Mouse (Mus musculus) thymus, postnatal 36 days (tissue): ENCODE measurements around the gene Unc5a.

ENCODE experiments used
- DNase-seq, 2 experiments: peaks; one replicate each; pipeline ENCODE4 v3.0.0; 2022; ENCODE audit warnings: mixed read lengths in 2 of 2

The Unc5a gene

GRCm38 (mm10) chr13:55005691-55006414 is 56.6 kb downstream of the Unc5a start:
- no peak for DNase-seq

DNA sequence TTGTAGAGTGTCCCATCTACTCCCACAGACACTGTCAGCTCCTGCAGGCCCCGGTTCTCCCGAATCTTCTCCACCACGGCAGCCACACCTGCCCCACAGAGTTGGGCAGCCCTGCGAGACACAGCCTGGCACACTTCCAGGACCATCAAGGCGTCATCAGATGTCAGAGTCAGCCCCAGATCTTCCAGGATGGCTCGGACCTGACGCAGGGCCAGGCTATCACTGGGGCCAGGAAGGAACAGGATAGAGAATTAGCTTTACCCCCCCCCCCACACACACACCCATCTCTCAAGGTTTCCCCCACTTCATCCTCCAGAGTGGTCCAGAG is 57.2 kb downstream of the Unc5a start:
- no peak for DNase-seq

GRCm38 (mm10) chr13:55008589-55008988 is 59.4 kb downstream of the Unc5a start:
- DNase-seq, result no peak

GRCm38 (mm10) chr13:55011103-55011502 is 61.9 kb downstream of the Unc5a start:
- no peak for DNase-seq

DNA sequence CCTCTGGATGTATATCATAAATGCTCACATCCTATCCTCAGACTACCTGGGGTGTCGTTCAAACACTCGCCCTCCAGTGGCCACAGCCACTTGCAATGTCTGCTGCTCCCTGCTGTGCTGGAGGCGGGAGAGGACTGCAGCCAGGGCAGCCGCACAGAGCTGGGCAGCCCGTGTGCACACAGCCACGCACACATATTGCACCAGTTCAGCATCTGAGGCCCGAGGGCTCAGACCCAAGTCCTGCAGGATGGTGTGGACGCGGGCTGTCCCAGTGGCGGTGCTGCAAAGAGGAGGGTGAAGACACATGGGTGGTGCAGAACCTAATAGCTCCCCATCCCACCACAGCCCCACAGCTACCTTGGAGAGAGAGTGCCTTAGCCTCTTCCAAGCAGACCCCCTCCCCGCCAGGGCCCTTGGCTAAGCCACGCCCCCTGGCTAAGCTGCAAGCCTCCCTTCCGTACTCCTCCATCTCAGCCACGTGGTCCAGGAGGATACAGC is 62.8 kb downstream of the Unc5a start:
- no peak for DNase-seq

DNA sequence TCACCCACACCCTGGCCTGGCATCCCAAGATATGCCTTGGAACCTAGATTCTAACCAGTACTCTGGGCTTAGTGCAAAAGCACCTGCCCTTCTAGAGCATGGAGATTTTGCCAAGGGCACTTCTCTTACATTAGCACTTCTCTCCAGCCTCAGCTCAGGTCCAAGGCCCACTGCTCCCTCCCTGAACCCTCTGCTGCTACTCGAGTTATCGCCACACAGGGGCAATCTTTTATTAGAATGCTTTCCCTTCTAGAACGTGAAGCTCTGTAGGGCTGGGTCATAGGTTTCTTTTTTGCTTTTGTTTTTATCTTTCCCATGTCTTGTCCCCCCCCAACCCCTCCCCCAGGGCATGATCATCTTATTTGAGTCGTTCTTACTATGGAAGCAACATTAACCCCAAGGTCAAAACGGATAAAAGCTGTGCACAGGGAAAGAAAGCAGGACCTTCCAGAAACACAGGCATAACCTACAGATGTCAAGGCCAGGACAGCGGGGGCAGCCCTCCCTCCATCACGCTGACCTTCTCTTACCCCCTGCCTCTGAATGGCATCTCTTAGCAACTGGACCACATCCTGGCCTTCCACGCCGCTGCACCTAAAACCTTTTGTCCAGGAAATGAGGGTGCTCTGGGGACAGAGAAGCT is 64.6 kb downstream of the Unc5a start:
- no peak for DNase-seq

- no peak for DNase-seq
Observed at GRCm38 (mm10) chr13:55014451-55014850, 65.2 kb downstream of the Unc5a start.

- no peak for DNase-seq
Observed at GRCm38 (mm10) chr13:55017154-55017897, 68.1 kb downstream of the Unc5a start.

DNA sequence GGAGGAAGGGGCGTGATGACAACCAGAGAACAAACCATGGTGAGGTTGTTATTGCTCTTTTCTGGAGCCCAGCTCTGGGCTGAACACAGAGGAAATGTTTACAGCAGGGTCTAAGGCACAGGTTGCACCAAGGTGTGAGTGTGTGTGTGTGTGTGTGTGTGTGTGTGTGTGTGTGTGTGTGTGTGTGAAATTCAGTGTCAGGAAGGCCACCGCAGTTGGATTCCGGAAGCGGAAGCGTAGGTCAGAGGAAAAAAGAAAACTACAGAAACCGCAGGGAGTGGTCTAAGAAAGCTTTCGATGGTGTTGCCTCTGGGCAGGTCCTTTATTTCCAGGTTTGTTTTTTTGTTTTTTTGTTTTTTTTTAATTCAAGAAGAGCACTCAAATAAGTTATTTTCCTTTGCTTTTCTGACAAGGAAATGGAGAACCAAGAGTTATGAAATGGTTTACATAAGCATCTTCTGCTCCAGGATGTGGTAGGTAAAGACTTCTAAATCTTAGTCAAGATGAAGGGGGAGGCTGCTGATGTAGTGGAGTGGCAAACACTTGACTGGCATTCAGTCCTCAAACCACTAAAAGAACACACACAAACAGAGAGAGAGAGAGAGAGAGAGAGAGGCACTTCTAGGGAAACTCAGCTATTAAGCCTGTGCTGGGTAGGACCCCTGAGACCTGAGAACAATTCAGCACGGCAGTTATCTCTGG is 68.8 kb downstream of the Unc5a start:
- DNase-seq, result no peak

- DNase-seq, result no peak
Observed at GRCm38 (mm10) chr13:55018700-55019099, 69.5 kb downstream of the Unc5a start.

GRCm38 (mm10) chr13:55019181-55019580 is 70.0 kb downstream of the Unc5a start:
- DNase-seq, result no peak

GRCm38 (mm10) chr13:55020051-55020450 is 70.8 kb downstream of the Unc5a start:
- no peak for DNase-seq

DNA sequence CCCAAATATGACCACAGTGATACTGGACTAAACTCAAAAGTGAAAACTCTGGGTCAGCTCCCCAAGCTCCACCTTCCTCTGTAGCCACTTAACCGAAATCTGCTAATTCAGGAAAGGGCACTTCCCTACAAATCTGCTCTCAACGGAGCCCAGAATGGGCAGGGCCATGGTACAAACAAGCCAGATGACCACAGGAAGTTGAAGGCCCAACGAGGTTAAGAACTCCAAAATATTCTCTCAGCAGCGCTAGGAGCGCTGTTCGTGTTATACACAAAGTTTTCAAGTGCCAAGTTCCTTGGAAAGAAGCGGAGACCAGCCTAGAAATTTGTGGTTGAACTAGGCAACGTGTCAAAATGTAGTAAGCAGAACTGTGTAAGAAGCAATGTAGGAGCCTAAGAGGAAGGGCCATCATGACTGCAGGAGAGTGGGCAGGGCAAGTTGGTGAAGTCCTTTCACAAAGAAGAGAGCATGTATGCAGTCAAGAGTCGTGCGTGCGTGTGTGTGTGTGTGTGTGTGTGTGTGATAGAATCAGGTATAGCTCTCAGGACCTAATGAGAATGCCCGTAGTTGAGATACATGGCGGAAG is 72.1 kb downstream of the Unc5a start, which contains the start of gene Hk3:
Gene Hk3 (minus strand): TSS at position 192 of the 586 bp plus-strand sequence.
- DNase-seq, result no peak

GRCm38 (mm10) chr13:55022256-55022655 is 73.0 kb downstream of the Unc5a start:
- DNase-seq, result no peak

DNA sequence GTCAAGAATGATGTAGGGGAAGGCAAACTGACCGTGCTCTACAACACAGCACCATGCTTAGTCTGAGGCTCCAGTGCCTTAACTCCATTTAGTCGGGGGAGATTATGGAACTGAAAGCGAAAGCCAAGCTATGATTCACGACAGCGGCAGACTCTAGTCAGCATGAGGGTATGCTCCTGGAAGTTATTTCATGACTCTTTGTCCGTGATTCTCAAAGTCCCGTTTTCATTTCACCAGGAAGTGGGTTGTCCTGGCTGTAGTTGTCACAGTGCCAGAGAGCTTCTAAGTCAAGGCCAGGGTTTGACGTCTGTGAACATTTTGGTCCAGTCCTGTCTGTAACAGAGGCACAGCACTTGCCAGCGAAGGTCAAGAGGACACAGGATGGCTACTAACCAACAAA is 73.5 kb downstream of the Unc5a start:
- no peak for DNase-seq

GRCm38 (mm10) chr13:55024215-55024614 is 75.0 kb downstream of the Unc5a start:
- no peak for DNase-seq

- no peak for DNase-seq
Observed at GRCm38 (mm10) chr13:55040016-55040415, 90.8 kb downstream of the Unc5a start.

DNA sequence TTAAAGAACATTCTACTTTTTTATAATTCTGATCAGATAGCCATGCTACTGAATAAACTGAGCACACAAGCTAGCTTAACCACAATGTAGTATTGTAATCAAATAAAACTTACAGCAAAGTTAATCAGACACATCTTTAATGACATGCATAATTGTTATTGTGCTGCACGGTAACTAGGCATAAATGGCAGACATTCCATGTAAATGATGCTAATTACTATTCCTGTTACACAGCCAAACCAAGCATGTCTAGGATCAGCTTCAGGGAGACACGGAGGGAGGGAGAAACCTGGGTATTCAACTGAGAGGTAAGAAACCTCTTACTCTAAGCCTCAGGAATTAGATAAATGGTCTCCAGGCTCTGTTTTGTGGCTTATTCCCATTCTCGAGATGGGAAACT is 98.5 kb downstream of the Unc5a start:
- DNase-seq, result no peak
